Mouse (Mus musculus): ENCODE data around the gene Akap2. TPM values are rescaled to one million over a fixed set of nuclear protein-coding genes. Genes with fewer than 3 reads are reported as not detected.

Akap2 gene
- total RNA-seq, 2 experiments from 2014 or later = 21.0 to 27.5 TPM

DNA sequence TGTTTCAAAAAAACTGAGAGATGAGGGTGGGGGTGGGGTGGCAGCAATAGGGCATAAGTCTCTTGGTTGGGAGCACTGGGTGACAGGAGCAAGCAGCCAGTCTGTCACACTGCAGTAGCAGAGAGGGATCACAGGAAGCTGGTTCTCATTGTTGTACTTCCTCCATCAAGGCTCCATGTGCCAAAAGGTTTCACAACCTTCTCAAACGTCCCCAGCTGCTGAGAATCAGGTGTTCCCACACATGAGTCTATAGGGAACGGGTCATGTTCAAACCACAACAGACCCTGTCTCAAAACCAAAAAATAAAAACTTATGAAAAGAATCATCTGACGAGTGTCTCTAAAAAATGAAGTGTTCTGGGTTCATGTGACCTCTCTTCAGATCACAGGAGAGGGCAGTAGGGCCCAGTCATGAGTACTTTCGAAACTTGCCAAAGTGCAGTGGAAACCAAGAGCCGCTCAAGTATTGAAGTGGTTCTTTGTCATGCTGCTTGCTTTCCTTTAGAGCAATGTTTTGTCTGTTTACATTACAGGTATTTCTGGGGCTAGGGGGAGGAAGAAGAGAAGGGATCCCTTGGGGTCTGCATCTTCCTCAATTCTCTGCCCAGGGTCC lies 213.2 kb downstream of the Akap2 start:
- DNase-seq = no peak
- intact Hi-C loops (cut with DNase I) = loop anchor here (10.0 kb wide), 1 partner anchor 144 kb away; no protein-coding TSS in a partner anchor

DNA sequence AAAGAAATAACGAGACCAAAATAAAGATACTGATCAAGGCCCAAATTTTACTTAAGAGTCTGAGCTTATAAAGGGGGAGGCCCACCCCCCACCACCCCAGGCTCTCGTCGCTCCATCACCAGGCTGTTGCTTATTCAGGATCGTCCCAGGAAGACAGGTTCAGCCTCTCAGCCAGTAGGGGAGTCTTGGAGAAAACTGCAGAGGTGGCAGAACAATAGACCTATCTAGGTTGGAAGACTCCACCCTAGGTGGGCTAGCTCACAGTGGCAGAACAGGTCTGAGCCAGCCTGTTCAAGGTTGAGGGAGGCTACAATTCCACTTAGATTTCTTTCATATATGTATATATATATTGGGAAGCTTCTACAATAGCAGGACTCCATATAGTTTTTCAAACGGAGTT lies 216.7 kb downstream of the Akap2 start:
- no peak for DNase-seq
- intact Hi-C loops (cut with DNase I) = loop anchor here (10.0 kb wide), 1 partner anchor 141 kb away; no protein-coding TSS in a partner anchor

- DNase-seq = no peak
- intact Hi-C loops (cut with DNase I) = loop anchor here (10.0 kb wide), 1 partner anchor 138 kb away; no protein-coding TSS in a partner anchor
Measured at GRCm38 (mm10) chr4:57937292-57937691, 219.8 kb downstream of the Akap2 start.

GRCm38 (mm10) chr4:57940631-57941030 lies 223.2 kb downstream of the Akap2 start:
- intact Hi-C loops (cut with DNase I) = no loop called here
- no peak for DNase-seq

GRCm38 (mm10) chr4:57942892-57943291 lies 225.4 kb downstream of the Akap2 start:
- DNase-seq = no peak
- intact Hi-C loops (cut with DNase I) = no loop called here

Other genes starting within 250 kb of the Akap2 start
- 10 to 100 TPM; 12.2 to 15.4 TPM for gene Pakap, start 149.5 kb upstream of the Akap2 start, total RNA-seq (2021)
- not detected for gene D630039A03Rik, start 198.6 kb downstream of the Akap2 start, total RNA-seq (2021)
- gene Txn1, start 238.8 kb downstream of the Akap2 start, total RNA-seq (2021) = 100 to 1,000 TPM; 187 to 191 TPM

All from left cerebral cortex, postnatal 4 days (tissue).